Mouse (Mus musculus): Measurements from ENCODE around the gene Gstm6.
A peak's percentile ranks its signal among the peaks of the same experiment; 100 is the strongest.

The Gstm6 gene

DNA sequence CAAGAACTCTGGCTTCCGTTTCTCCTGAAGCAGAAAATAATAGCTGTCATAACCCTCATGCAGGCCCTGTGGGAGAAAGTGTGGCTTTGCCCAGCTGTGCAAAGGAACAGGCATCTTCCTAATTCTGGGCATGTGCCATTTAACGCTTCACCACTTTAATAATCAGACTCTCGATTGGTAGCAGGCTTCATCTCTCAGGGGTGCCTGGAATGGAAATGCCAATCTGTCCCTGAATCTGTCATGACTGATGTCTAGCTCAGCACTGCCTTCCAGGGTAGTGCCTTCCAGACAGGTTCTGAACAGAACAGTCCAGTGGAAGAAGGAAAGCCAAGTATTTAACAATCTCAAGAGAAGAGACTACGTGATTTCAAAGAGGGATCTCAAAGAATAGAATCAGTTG is 2.3 kb downstream of the Gstm6 start:
- no peak for DNase-seq (ENCODE audit: extremely low spot score)

DNA sequence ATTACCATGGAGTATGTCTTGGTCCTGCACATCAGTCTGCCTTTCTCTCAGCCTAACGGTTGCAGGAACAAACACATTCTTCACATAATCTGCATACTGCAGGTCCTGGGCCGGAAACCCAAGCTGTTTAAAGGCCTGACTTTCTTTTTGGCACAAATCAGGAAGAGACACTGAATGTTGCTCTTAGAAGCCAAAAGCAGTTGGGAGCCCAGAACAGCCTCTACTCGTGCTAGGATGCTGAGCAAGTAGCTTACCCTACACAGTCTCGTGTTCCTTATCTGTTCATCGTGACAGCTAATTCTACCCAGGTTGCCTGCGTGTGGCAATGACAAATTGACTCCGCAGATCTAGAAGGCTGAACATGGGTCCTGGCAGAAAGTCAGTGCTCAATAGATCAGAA is 3.0 kb downstream of the Gstm6 start:
- DNase-seq (ENCODE audit: extremely low spot score) = no peak

DNA sequence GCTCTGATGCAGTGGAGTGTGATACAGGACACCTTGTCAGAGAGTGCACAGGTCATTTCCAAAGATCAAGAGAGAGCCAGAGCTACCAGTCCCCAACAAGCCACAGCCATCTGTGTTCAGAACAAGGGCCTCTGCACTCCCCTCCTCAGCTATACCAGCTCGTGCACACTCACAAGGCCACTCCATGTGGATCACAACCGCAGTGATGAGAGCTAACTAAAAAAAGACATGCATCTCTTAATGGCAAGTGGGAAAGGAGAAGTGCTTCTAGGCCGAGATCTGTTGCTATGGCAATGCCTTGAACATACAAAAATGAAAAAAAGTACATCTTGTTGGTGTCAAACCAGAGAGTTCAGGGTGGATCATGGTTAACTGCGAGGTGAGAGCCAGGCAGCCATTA is 3.7 kb downstream of the Gstm6 start:
- no peak for DNase-seq (ENCODE audit: extremely low spot score)

DNA sequence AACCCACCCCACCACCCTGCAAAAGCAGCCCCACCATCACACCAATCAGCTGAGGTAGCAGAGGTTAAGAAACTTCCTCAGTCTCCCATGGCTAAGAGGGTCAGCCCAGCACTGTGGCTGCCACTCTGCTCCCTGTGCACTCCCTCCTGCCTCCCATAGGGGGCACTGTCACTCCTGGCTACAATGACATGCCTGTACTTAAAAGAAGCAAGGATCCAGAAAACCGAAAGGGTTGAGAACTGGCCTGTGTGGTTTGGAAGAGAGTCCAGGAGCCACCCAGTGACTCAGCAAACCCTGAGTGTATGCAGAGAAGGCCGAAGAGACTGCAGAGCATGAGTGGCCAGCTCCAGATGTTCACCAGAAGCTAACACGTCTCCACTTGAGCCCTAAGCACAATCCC is 4.1 kb downstream of the Gstm6 start:
- peak; percentile 46 for DNase-seq (ENCODE audit: extremely low spot score)

DNA sequence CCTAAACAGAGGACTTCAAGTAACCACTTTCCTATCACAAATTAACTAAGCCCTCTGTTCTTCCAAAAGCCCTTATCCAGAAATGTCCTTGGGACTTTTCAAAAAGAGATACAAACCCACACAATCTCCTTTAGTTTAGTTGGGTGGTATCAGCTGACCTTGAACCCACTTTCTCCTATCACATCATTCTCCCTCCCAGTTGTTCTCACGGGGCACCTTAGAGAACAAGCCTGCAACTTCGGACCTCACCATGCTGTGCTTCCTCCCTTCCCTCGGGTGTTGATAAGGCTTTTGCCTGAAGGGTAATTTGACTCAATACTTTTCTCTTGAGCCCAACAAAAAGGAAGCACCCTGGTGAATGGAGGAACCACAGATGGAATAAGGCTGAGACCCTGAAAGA is 7.7 kb downstream of the Gstm6 start:
- DNase-seq (ENCODE audit: extremely low spot score) = no peak

DNA sequence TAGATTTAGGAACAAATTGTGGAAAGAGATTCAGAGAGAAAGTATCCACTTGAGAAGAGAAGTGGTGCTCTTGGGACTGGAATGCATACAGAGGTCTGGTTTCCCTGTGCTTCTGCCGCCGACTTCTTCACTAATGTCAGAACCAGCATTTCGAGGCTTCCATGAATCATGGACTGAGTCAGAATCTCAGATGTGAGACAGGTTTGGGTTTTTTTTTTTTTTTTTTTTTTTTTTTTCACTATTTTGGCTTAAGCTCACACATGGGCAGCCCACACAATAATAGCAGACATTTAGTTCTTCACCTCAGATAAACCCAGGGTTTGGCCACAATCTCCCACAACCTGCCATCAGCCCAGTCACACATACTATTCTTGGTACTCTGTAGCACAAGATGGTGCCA is 8.3 kb downstream of the Gstm6 start:
- DNase-seq (ENCODE audit: extremely low spot score) = no peak

DNA sequence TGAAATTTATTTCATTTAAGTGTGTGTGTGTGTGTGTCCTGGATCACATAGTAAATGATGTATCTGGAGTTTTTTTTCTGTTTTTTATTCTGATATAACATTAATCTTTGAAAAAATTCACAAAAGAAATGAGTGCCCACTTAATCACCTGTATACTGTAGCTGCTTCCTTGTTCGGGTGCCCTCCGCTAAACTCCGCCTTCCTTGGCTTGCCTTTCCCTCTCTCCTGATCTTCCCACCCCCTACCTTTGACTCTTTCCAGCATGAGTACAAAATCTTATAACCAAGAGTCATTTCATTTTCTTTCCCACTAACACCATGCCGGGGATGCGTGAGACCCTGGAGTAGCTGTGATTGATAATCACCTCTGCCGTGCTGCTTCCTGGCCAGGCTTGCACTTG is 11.4 kb downstream of the Gstm6 start:
- DNase-seq (ENCODE audit: extremely low spot score) = no peak

DNA sequence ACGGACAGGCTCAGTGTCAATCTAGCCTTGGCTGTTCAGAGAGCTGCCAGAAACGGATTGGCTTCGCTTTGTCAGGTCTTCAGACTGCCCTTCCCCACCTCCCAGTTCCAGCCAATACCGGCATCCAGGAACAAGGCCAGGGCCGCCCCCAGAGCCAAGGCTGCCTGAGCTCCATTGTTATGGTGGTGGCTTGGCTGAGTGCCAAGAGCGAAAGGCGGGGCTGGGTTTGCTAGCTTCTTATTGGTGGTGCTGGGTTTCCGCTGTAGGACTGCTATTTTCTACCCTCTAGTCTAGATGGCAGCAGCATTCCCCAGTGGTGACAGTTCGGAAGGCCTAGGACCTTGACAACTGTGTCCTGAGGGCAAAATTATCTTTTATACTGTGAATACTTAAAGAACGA is 11.9 kb downstream of the Gstm6 start, which contains the start of gene Gstm7:
TSS of gene Gstm7 (minus strand) at position 148 of the 400 bp plus-strand sequence.
- peak; percentile 90 for DNase-seq (ENCODE audit: extremely low spot score)

DNA sequence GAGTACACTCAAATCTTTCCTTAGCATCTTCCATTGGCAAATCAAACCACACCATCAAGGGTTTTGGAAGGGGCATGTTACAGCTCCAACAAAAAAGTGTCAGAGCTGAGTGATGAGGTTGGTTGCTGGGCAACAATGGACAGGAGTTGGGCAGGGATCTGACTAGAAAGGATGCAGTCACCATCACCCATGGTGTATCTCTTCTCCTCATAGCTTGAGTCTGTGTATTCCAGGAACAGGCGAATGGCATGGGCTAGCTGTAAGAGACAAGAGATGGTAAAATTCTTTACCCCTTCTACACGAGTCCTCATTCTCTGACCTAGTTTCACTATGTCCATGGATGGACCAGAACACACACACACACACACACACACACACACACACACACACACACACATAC is 12.4 kb downstream of the Gstm6 start:
- no peak for DNase-seq (ENCODE audit: extremely low spot score)

DNA sequence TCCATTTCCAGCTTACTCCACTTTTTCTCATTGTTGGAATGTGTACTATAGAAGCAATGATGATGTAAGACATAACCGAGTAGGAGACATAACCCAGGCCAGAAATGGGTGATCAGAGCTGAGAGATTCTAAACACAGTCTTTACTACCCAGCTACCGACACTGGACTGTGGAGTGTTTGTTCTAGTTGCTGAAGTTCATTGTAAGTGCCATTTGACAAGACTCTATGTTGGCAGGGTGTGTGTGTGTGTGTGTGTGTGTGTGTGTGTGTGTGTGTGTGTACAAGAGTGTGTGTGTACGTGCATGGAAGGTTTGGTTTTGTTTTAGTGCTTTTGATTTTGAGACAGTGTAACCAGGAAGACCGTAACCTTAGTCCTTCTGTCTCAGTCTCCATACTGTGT is 13.8 kb downstream of the Gstm6 start:
- DNase-seq (ENCODE audit: extremely low spot score) = no peak

DNA sequence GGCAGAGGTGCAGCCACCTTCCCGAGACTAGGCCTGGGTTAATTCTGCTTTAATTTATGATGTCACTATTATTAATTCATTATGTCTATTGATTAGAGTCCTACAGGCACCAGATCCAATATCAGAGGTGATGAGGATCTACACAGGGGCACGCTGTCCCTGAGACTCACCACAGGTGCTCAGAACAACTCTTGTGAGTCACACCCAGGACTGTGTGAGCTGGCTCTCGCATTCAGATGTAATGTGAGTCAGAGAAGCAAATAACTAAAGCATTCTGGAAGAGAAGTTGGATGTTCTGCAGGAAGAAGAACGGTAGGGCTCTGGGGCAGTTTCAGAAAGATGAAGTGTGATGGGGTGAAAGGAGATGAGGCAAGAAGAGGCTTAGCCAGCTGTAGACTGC is 14.3 kb downstream of the Gstm6 start:
- DNase-seq (ENCODE audit: extremely low spot score) = no peak

DNA sequence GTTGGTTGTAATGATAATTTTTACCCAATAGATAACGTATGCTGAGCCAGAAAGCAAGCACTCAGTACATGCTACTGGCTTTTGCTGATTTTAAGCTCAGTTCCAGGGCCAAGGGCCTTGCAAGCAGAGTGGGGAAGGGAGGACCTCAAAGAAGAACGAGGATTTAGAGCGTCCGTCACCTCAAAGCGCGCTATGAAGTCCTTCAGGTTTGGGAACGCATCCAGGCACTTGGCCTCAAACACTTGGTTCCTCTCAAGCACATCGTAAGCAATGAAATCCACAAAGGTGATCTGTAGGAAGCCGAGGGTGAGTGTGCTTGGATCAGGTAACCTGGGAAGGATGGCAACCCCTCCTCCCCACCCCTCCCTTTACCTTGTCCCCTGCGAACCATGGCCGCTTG is 14.9 kb downstream of the Gstm6 start:
- DNase-seq (ENCODE audit: extremely low spot score) = no peak

DNA sequence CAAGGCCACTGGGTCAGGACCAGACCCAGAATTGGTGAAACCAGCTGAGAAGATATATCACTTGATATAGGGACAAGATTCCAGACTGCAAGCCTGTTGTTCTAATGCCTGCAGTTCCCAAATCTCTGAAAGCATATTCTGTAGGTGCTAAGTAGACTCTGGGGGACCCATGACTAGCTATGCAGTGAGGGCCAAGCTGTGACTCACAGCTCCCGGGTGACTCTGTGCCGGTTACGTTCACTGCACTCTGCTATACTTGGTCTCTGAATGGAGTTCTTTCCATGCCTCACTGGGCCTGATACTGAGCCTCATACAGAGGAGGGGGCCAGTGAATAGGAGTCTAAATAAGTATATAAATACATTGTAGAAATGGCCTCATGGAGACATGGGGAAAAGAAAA is 15.7 kb downstream of the Gstm6 start:
- no peak for DNase-seq (ENCODE audit: extremely low spot score)

DNA sequence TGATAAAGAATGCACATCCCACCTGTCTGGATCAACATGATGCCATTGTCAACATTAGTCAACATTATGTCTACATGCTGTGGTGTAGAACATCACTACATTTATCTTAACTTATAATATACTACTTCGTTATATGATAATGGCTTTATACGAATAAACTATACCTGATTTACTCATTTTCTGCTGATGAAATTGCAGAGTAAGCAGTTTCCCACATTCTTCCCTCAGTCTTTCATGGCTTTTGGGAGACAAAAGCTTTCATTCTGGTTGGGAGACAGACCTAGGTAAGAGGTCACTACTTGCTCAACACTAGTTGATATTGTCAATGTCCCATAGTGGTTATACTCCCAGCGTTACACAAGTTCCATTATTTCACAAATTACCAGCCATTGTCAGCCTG is 18.2 kb downstream of the Gstm6 start:
- no peak for DNase-seq (ENCODE audit: extremely low spot score)

DNA sequence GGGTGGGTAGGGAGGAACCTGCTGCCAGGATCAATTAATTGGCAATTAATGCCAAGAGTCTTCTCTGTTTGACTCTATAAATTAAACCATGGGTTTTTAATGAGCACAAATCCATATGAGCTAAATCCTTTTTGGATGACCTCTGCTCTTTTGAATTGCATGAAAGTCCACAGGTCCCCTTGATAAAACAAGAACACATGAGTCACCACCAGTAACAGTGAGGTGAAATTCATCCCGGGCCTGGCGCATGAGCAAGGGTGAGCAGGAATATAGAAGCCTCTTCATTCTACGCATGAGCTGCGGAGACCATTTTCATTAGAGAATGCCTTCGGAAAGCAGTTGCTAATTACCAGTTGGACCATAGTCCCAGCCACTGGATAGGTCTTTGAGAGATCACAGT is 23.2 kb downstream of the Gstm6 start:
- DNase-seq (ENCODE audit: extremely low spot score) = no peak

DNA sequence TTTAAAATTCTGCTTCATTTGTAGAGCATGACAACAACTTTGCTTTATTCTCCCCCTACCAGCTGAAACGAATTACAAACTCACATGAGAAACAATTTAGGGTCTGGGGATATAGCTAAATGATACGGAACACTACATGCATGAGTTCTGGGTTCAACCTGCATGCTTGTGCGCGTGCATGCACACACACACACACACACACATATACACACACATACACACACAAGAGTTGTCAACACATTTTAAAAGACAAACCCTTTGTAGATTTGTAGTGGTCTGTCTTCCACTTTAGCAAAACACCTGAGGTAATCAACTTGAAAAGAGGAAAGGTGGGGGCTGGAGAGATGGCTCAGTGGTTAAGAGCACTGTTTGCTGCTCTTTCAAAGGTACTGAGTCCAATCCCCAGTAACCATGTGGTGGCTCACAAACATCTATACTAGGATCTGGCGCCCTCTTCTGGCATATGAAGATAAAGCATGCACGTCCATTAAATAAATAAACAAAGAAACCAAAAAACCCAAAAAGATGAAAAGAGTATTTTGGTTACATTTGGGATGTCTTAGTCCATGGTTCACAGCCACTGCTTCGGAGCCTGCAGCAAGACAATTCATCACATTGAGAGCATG is 25.7 kb downstream of the Gstm6 start:
- DNase-seq (ENCODE audit: extremely low spot score) = peak; percentile 66

DNA sequence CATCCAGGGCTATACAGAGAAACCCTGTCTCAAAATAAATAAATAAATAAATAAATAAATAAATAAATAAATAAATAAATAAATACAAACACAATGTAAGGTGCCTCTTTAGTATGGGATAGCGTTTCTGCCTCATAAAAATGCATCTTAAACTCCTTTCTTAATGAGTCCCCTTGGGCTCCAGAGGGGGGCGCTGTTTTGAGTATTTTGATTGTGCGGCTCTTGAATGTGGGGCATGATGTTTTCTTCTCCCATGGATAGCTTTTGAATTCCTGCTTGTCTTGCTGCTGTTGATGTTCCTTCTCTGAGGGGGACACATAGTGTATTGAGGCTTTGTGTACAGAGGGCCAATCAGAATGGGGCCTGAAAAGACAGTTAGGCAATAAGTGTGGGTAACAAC is 26.5 kb downstream of the Gstm6 start:
- no peak for DNase-seq (ENCODE audit: extremely low spot score)

DNA sequence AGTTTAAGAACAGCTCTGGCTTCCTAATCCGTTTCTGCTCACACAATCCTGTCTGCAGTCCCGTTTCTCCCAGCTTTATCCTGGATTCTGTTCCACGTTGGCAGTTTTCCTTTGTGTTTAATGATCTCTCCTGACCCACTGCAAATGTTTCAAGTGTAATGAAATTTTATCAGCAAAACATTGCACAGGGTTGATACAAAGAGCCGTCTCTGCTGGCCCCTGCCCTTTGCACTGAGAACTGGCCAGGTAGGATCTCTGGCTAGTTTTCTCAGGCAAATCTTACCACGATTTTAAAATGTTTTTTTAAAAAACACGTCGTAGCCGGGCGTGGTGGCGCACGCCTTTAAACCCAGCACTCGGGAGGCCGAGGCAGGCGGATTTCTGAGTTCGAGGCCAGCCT is 26.9 kb downstream of the Gstm6 start:
- no peak for DNase-seq (ENCODE audit: extremely low spot score)

DNA sequence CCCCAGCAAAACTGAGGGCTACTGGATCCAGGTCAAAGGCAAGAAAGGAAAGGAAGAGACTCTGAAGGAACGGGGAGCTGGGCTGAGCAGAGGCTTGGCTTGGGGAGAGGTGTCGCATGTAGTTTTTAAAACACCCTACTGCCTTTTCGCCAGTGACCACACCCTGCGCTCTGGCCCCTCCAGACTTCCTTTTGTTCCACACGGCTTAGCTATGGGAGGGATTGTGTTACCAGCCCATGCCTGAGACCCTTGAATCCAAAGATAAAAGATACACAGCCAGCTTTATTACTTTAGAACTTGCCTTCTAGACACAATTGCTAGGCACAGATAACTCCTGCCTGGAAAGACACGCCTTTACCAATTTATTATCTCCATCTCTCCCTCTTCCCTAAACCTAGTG is 37.6 kb downstream of the Gstm6 start:
- no peak for DNase-seq (ENCODE audit: extremely low spot score)

DNA sequence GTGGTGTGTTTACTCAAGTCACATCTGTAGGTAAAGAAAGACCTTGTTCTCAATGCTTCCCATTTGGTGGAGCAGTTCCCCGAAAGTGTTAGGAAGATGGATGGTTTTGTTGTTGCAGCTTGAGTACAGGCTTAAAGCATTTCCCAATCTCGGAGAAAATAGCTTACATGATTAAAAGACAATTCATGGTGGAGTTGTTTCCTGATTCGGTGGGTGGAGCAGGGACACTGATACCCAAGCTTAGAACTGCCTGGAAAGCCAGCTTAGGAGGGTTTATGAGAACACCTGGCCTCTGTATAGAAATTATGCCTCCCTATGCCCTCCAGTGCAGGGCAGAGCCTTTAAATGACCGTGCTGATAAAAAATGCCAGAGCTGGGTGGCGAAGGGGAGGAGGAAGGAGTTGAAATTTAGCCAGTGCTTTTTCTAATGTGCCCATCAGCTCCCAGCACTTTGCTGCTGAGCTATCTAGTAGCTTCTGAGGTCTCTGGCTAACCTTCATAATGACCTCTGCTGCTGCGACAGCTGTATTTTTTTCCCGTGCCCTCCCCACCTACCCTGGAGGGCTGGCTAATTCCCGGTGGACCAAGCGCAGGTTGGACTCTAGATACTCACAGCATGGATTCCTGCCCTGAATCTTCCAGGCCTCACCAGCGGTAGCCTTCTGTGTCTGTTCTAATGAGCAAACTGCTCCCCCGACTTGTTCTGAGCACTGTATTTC is 42.4 kb downstream of the Gstm6 start:
- DNase-seq (ENCODE audit: extremely low spot score) = no peak

DNA sequence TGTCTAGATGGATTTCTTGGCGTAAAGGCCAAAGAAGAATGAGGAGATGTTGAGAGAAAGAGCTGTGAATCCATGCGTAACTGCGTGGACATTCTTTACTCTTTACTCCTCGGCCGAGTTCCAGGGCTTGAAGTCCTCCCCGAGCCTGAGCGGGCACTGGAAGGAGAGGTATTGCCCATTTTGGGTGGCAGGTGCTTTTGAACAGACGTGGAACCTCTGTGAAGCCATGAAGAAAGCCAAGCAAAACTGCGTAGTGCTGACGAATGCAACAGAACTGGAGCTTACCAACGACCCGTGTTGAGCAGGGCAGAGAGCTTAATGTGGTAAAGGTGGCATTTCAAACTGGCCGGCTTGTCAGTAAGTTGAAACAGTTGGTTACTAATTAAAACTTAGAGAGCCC is 44.9 kb downstream of the Gstm6 start:
- DNase-seq (ENCODE audit: extremely low spot score) = no peak

DNA sequence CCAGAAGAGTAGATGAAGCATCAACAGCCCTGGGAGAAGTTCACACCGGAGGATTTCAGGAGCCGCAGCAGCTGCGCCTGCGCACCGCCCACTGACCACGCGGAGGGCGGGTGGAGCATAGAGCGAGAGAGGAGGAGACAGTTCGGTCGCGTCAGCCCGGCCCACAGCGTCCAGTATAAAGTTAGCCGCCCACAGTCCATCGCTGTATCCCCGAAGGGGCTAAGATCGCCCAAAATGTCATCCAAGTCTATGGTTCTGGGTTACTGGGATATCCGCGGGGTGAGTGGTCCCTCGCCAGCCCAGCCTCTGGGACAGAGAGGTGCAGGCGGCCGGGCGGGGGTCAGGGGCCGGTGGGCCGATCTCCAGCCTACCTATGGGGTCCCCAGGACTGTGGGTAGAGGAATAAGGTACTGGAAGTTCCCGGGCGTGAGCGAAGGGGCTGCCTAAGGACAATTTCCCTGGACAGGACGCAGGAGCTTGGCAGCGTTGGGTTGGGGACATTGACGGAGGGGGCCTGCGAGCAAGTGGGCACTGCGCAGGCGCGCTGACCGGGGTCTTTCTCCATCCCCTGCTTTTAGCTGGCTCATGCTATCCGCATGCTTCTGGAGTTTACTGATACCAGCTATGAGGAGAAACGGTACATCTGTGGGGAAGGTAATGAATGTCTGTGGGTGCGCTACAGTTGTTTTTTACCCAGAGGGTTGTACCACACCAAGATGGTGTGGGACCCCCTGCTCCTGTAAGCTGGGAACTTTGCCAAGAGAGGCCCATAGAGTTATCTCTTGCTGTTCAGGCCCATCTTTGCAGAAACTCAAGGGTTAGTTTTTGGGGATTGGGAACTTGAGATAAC is 47.6 kb downstream of the Gstm6 start, which contains the start of gene Gstm5:
TSS of gene Gstm5 (plus strand) at position 102 of the 850 bp plus-strand sequence.
- DNase-seq (ENCODE audit: extremely low spot score) = peak; percentile 86

DNA sequence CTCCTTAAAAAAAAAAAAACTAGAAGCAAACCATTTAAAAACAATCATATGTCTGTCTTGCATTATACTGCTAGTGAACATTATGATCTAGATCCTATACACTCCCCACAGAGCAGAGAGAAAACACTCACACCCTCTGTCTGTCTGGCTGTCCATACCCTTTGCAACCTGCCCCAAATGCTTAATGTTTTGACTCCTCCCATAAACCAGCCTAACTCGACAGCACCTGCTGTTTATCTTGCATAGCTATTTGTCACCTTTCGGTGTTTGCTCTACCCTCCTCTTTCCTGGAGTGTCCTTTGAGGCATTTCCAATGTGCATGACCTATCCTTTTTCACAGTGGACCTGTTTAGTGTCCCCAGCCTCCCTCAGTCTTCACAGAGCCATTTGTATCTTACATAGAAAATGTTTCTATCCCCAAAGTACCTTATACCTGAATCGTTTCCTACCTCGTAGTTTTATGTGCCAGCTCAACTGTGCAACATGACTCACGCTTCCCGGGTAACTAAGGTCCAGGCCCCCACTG is 48.3 kb downstream of the Gstm6 start:
- no peak for DNase-seq (ENCODE audit: extremely low spot score)

Measured in embryo, embryonic 9.5 days (tissue).